Mouse (Mus musculus): ENCODE measurements around the gene Ccr1l1. TPM values are rescaled to one million over a fixed set of nuclear protein-coding genes. Genes with fewer than 3 reads are reported as not detected.

Gene Ccr1l1
- polyA plus RNA-seq, 1 experiment: 0.17 TPM

GRCm38 (mm10) chr9:123928118-123928758, 50.0 kb downstream of the Ccr1l1 start:
- no peak for DNase-seq (ENCODE audit: low spot score)

DNA sequence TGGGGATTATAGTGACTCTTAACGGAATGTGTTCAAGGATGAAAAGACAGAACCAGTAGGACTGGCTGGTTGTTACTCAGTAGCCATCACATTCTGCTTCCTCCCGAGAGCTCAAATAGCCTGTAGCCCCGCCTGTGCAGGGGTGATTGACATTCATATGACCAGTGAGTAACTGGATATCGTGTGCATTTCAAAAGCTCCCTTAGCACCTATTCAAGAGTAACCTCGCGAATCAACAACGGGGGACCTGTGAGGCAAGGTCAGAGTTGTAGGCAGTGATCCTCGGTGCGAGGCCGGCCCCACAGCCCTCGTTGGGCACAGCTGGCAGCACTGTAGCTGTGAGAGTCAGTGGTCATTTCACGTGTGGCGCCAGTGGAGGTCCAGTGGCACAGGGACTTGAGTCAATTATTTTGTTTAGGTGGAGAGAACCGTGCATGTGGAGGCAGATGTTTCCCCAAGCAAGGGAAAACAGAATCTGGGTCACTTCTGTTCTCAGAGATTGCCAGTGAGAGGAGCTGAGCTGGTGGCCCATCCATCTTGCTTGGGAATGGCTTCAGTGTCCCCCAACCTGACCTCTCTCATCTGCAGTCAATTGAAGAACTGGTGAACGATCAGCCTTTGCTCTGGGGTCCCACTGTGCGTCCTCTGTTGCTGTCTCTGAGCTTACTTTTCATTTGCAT, 50.8 kb downstream of the Ccr1l1 start:
- DNase-seq (ENCODE audit: low spot score): no peak

Other genes starting within 250 kb of the Ccr1l1 start
- 1.4 and 1.5 TPM in 2 replicates for gene Cxcr6, start 171.9 kb downstream of the Ccr1l1 start, polyA plus RNA-seq (2012; rRNA removed)
- gene Fyco1, start 126.5 kb downstream of the Ccr1l1 start, polyA plus RNA-seq (2012; rRNA removed): 12.8 and 24.5 TPM in 2 replicates
- 0.60 and 0.80 TPM in 2 replicates for gene Xcr1, start 116.4 kb downstream of the Ccr1l1 start, polyA plus RNA-seq (2012; rRNA removed)
- 3.0 and 3.8 TPM in 2 replicates for gene Ccr1, start 9.7 kb downstream of the Ccr1l1 start, polyA plus RNA-seq (2012; rRNA removed)
- 0.32 and 0.38 TPM in 2 replicates for gene Ccr3, start 43.6 kb upstream of the Ccr1l1 start, polyA plus RNA-seq (2012; rRNA removed)
- gene Ccr2, start 123.5 kb upstream of the Ccr1l1 start, polyA plus RNA-seq (2012; rRNA removed): 10.9 and 11.1 TPM in 2 replicates
- gene Ccr5, start 143.1 kb upstream of the Ccr1l1 start, polyA plus RNA-seq (2012; rRNA removed): 2.9 and 5.2 TPM in 2 replicates